Mouse (Mus musculus) left cerebral cortex, postnatal 4 days (tissue): ENCODE results near the gene Gm20852. TPM values are rescaled to one million over a fixed set of nuclear protein-coding genes. Genes with fewer than 3 reads are reported as not detected.
"Not testable (repeated sequence)": the region's sequence is repeated elsewhere in the genome, so short reads cannot be mapped to it uniquely, and the experiment has no call there.

ENCODE experiments used
- DNase-seq: peaks from one replicate; pipeline ENCODE4 v3.0.0-alpha.2; 2022
- intact Hi-C: fragments of 180-260 bp; cut with DNase I; formaldehyde crosslinking; loops from one replicate; pipeline ENCODE4 v1.15.1; 2025
- total RNA-seq, 2 experiments: library from RNA; stranded (reverse); gene quantifications; 2 replicates each; pipeline ENCODE4 v1.2.3; 2021

Gm20852 gene
- not detected for total RNA-seq

DNA sequence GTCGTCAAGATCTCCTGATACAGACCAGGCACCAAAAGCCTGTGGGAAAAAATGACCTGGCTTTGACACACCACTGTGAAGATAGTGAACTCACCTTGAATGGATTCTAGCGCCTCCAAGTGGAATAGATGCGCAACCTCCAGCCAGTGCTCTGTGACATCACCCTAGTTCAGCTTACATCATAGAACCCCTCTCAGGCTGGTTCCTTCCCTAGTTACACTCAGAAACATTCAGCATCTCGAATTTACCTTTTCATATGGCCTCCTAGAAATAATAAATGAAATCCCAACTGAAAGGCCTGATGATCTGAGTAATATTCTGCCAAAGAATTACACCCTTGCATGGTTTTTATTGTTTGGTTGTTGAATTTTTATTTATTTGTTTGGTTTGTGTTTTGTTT is at the start of gene Gm20852:
Gm20852 (minus strand) TSS at position 101 of the 400 bp plus-strand sequence.
- intact Hi-C loops, DNase-seq: not testable (repeated sequence)
